Mouse (Mus musculus): ENCODE data around the gene Fcgbp. TPM values are rescaled to one million over a fixed set of nuclear protein-coding genes. Genes with fewer than 3 reads are reported as not detected.
"Not testable (repeated sequence)": the region's sequence is repeated elsewhere in the genome, so short reads cannot be mapped to it uniquely, and the experiment has no call there.

Gene Fcgbp
- polyA plus RNA-seq, 1 experiment from 2014 or later = 0.40 TPM

GRCm38 (mm10) chr7:28106241-28106640 is 35.2 kb downstream of the Fcgbp start:
- H3K4me3 ChIP-seq (ENCODE audit: low read depth, low read length) = no peak overlapping the region
- H3K4me2 ChIP-seq (ENCODE audit: low read depth, severe bottlenecking) = no peak overlapping the region
- 88% methylated on average over 11 of the region's 11 CpGs for WGBS
- H3K9me3 ChIP-seq (ENCODE audit: control insufficient read depth, low read length) = no peaks in the 10 kb centered on the region
- no peak for DNase-seq (ENCODE audit: low spot score)
- H3K36me3 ChIP-seq (ENCODE audit: control insufficient read depth, insufficient read depth, low read length) = no peaks in the 10 kb centered on the region
- no peak for ATAC-seq (ENCODE audit: insufficient number of reproducible peaks, low FRiP score, low TSS enrichment, low read depth)
- no peaks in the 10 kb centered on the region for H3K4me1 ChIP-seq (ENCODE audit: control insufficient read depth, insufficient read depth, low read length)
- peaks cover 3% of the 10 kb centered on the region; the same call in 1 of the 2 replicates for H3K27me3 ChIP-seq (ENCODE audit: control insufficient read depth, insufficient read depth, low read length)
- no peak overlapping the region for H3K27ac ChIP-seq (replicated peaks; ENCODE audit: low read depth, low read length)
- no peak overlapping the region for H3K9ac ChIP-seq (ENCODE audit: low read length)

GRCm38 (mm10) chr7:28114648-28115047 is 43.6 kb downstream of the Fcgbp start:
- no peak for DNase-seq (ENCODE audit: low spot score)
- Histone ChIP-seq H3K9ac (ENCODE audit: low read length) (no peak overlapping the region), H3K36me3 (ENCODE audit: control insufficient read depth, insufficient read depth, low read length) (no peaks in the 10 kb centered on the region), H3K27me3 (ENCODE audit: control insufficient read depth, insufficient read depth, low read length) (no peaks in the 10 kb centered on the region), H3K4me3 (ENCODE audit: low read depth, low read length) (no peak overlapping the region), H3K27ac (replicated peaks; ENCODE audit: low read depth, low read length) (no peak overlapping the region), H3K4me1 (ENCODE audit: control insufficient read depth, insufficient read depth, low read length) (no peaks in the 10 kb centered on the region), H3K9me3 (ENCODE audit: control insufficient read depth, low read length) (no peaks in the 10 kb centered on the region), H3K4me2 (ENCODE audit: low read depth, severe bottlenecking) (no peak overlapping the region)
- no peak for ATAC-seq (ENCODE audit: insufficient number of reproducible peaks, low FRiP score, low TSS enrichment, low read depth)
- 74% methylated on average over 2 of the region's 2 CpGs for WGBS

GRCm38 (mm10) chr7:28129166-28129565 is 58.1 kb downstream of the Fcgbp start, which contains the start of gene 9530053A07Rik:
Gene 9530053A07Rik (plus strand): TSS chr7:28129466.
- WGBS = 87% methylated on average over 5 of the region's 5 CpGs
- Histone ChIP-seq H3K4me2 (ENCODE audit: low read depth, severe bottlenecking) (no peak within 1 kb of the TSS), H3K27me3 (ENCODE audit: control insufficient read depth, insufficient read depth, low read length) (no peaks in the 10 kb centered on the region), H3K27ac (replicated peaks; ENCODE audit: low read depth, low read length) (no peak within 1 kb of the TSS), H3K4me1 (ENCODE audit: control insufficient read depth, insufficient read depth, low read length) (no peaks in the 10 kb centered on the region), H3K9me3 (ENCODE audit: control insufficient read depth, low read length) (no peaks in the 10 kb centered on the region), H3K36me3 (ENCODE audit: control insufficient read depth, insufficient read depth, low read length) (no peaks in the 10 kb centered on the region), H3K9ac (ENCODE audit: low read length) (no peak within 1 kb of the TSS), H3K4me3 (ENCODE audit: low read depth, low read length) (no peak within 1 kb of the TSS)
- DNase-seq (ENCODE audit: low spot score) (no peak), ATAC-seq (ENCODE audit: insufficient number of reproducible peaks, low FRiP score, low TSS enrichment, low read depth) (no peak)

- no peak for ATAC-seq (ENCODE audit: insufficient number of reproducible peaks, low FRiP score, low TSS enrichment, low read depth)
- no peaks in the 10 kb centered on the region for H3K36me3 ChIP-seq (ENCODE audit: control insufficient read depth, insufficient read depth, low read length)
- no peak overlapping the region for H3K4me3 ChIP-seq (ENCODE audit: low read depth, low read length)
- H3K4me1 ChIP-seq (ENCODE audit: control insufficient read depth, insufficient read depth, low read length) = no peaks in the 10 kb centered on the region
- H3K27ac ChIP-seq (replicated peaks; ENCODE audit: low read depth, low read length) = no peak overlapping the region
- no peaks in the 10 kb centered on the region for H3K27me3 ChIP-seq (ENCODE audit: control insufficient read depth, insufficient read depth, low read length)
- 64% methylated on average over 5 of the region's 5 CpGs for WGBS
- no peak overlapping the region for H3K4me2 ChIP-seq (ENCODE audit: low read depth, severe bottlenecking)
- no peak overlapping the region for H3K9ac ChIP-seq (ENCODE audit: low read length)
- no peaks in the 10 kb centered on the region for H3K9me3 ChIP-seq (ENCODE audit: control insufficient read depth, low read length)
- DNase-seq (ENCODE audit: low spot score) = peak; percentile 51
Measured at GRCm38 (mm10) chr7:28137613-28138012, 66.6 kb downstream of the Fcgbp start.

GRCm38 (mm10) chr7:28148263-28148662 is 77.2 kb downstream of the Fcgbp start:
- Histone ChIP-seq H3K9ac (ENCODE audit: low read length) (no peak overlapping the region), H3K4me1 (ENCODE audit: control insufficient read depth, insufficient read depth, low read length) (no peaks in the 10 kb centered on the region), H3K27ac (replicated peaks; ENCODE audit: low read depth, low read length) (no peak overlapping the region), H3K9me3 (ENCODE audit: control insufficient read depth, low read length) (peaks cover 3% of the 10 kb centered on the region; the same call in 1 of the 2 replicates), H3K27me3 (ENCODE audit: control insufficient read depth, insufficient read depth, low read length) (no peaks in the 10 kb centered on the region), H3K4me3 (ENCODE audit: low read depth, low read length) (no peak overlapping the region), H3K4me2 (ENCODE audit: low read depth, severe bottlenecking) (no peak overlapping the region), H3K36me3 (ENCODE audit: control insufficient read depth, insufficient read depth, low read length) (no peaks in the 10 kb centered on the region)
- peak; percentile 76; the same call in 1 of the 2 replicates for ATAC-seq (ENCODE audit: insufficient number of reproducible peaks, low FRiP score, low TSS enrichment, low read depth)
- 24% methylated on average over 3 of the region's 3 CpGs for WGBS
- peak; percentile 84 for DNase-seq (ENCODE audit: low spot score)

GRCm38 (mm10) chr7:28149841-28150240 is 78.8 kb downstream of the Fcgbp start:
- Histone ChIP-seq H3K9me3 (ENCODE audit: control insufficient read depth, low read length) (no peaks in the 10 kb centered on the region), H3K27ac (replicated peaks; ENCODE audit: low read depth, low read length) (no peak overlapping the region), H3K4me2 (ENCODE audit: low read depth, severe bottlenecking) (no peak overlapping the region), H3K4me3 (ENCODE audit: low read depth, low read length) (no peak overlapping the region), H3K4me1 (ENCODE audit: control insufficient read depth, insufficient read depth, low read length) (no peaks in the 10 kb centered on the region), H3K9ac (ENCODE audit: low read length) (no peak overlapping the region), H3K36me3 (ENCODE audit: control insufficient read depth, insufficient read depth, low read length) (no peaks in the 10 kb centered on the region), H3K27me3 (ENCODE audit: control insufficient read depth, insufficient read depth, low read length) (no peaks in the 10 kb centered on the region)
- 88% methylated on average over 1 of the region's 1 CpGs for WGBS
- DNase-seq (ENCODE audit: low spot score) = no peak
- ATAC-seq (ENCODE audit: insufficient number of reproducible peaks, low FRiP score, low TSS enrichment, low read depth) = no peak

GRCm38 (mm10) chr7:28151584-28152221 is 80.7 kb downstream of the Fcgbp start:
- no peak overlapping the region for H3K4me2 ChIP-seq (ENCODE audit: low read depth, severe bottlenecking)
- H3K4me1 ChIP-seq (ENCODE audit: control insufficient read depth, insufficient read depth, low read length) = no peaks in the 10 kb centered on the region
- ATAC-seq (ENCODE audit: insufficient number of reproducible peaks, low FRiP score, low TSS enrichment, low read depth) (no peak), DNase-seq (ENCODE audit: low spot score) (peak; percentile 71)
- H3K27ac ChIP-seq (replicated peaks; ENCODE audit: low read depth, low read length) = no peak overlapping the region
- H3K9me3 ChIP-seq (ENCODE audit: control insufficient read depth, low read length) = no peaks in the 10 kb centered on the region
- H3K27me3 ChIP-seq (ENCODE audit: control insufficient read depth, insufficient read depth, low read length) = no peaks in the 10 kb centered on the region
- H3K9ac ChIP-seq (ENCODE audit: low read length) = no peak overlapping the region
- WGBS = 21% methylated on average over 13 of the region's 13 CpGs
- H3K36me3 ChIP-seq (ENCODE audit: control insufficient read depth, insufficient read depth, low read length) = no peaks in the 10 kb centered on the region
- H3K4me3 ChIP-seq (ENCODE audit: low read depth, low read length) = no peak overlapping the region

GRCm38 (mm10) chr7:28153595-28153994 is 82.6 kb downstream of the Fcgbp start:
- DNase-seq (ENCODE audit: low spot score); H3K36me3 ChIP-seq (ENCODE audit: control insufficient read depth, insufficient read depth, low read length); H3K4me2 ChIP-seq (ENCODE audit: low read depth, severe bottlenecking); ATAC-seq (ENCODE audit: insufficient number of reproducible peaks, low FRiP score, low TSS enrichment, low read depth); H3K27ac ChIP-seq (replicated peaks; ENCODE audit: low read depth, low read length); H3K9me3 ChIP-seq (ENCODE audit: control insufficient read depth, low read length); H3K27me3 ChIP-seq (ENCODE audit: control insufficient read depth, insufficient read depth, low read length); H3K4me3 ChIP-seq (ENCODE audit: low read depth, low read length); H3K4me1 ChIP-seq (ENCODE audit: control insufficient read depth, insufficient read depth, low read length); H3K9ac ChIP-seq (ENCODE audit: low read length): not testable (repeated sequence)
- 48% methylated on average over 4 of the region's 5 CpGs for WGBS

- Histone ChIP-seq H3K9me3 (ENCODE audit: control insufficient read depth, low read length) (no peaks in the 10 kb centered on the region), H3K9ac (ENCODE audit: low read length) (no peak overlapping the region), H3K27me3 (ENCODE audit: control insufficient read depth, insufficient read depth, low read length) (no peaks in the 10 kb centered on the region), H3K4me3 (ENCODE audit: low read depth, low read length) (no peak overlapping the region), H3K36me3 (ENCODE audit: control insufficient read depth, insufficient read depth, low read length) (no peaks in the 10 kb centered on the region), H3K27ac (replicated peaks; ENCODE audit: low read depth, low read length) (no peak overlapping the region), H3K4me2 (ENCODE audit: low read depth, severe bottlenecking) (no peak overlapping the region), H3K4me1 (ENCODE audit: control insufficient read depth, insufficient read depth, low read length) (no peaks in the 10 kb centered on the region)
- DNase-seq (ENCODE audit: low spot score) (no peak), ATAC-seq (ENCODE audit: insufficient number of reproducible peaks, low FRiP score, low TSS enrichment, low read depth) (no peak)
- 51% methylated on average over 6 of the region's 6 CpGs for WGBS
Measured at GRCm38 (mm10) chr7:28159292-28159691, 88.3 kb downstream of the Fcgbp start.

All from limb, embryonic 11.5 days (tissue).